Mouse (Mus musculus) heart, adult 2 months (tissue): ENCODE results near the gene D630003M21Rik.

Source experiments
- CTCF ChIP-seq: fragments of 200-600 bp; IDR thresholded peaks from 2 replicates; pipeline ENCODE4 v1.8.1; 2022; ENCODE audit warnings: antibody characterized with exemption, mild to moderate bottlenecking, moderate library complexity
- EP300 ChIP-seq: fragments of 200-500 bp; IDR thresholded peaks from 2 replicates; pipeline ENCODE4 v1.6.1; 2011; ENCODE audit warnings: low read depth, low read length, control low read depth; ENCODE audit not compliant: insufficient read depth
- POLR2A ChIP-seq: fragments of 200-500 bp; IDR thresholded peaks from 2 replicates; pipeline ENCODE4 v1.6.1; 2011; ENCODE audit warnings: mild to moderate bottlenecking, low read depth, low read length, control low read depth; ENCODE audit not compliant: insufficient read depth

- TF ChIP-seq CTCF (peak; percentile 17; the same call in 1 of the 2 replicates), POLR2A (0 out of 2 replicates have a peak, but pooled peaks have one; percentile 37), EP300 (no peak)
These were observed at the start of gene D630003M21Rik for GRCm38 (mm10) chr2:158228670-158229502.
